Mouse (Mus musculus) C3H10T1/2 (cell line): ENCODE measurements around the gene Kcnk1. TPM values are rescaled to one million over a fixed set of nuclear protein-coding genes. Genes with fewer than 3 reads are reported as not detected.

Source experiments
- polyA plus RNA-seq, 2 experiments: library from polyadenylated mRNA; unstranded; fragments of >200 nt; fragmentation: generic; extraction: Trizol; gene quantifications; one replicate each; pipeline ENCODE4 v1.2.1; 2012; ENCODE audit warnings: missing spikeins in 2 of 2

Gene Kcnk1
- polyA plus RNA-seq, result not detected

DNA sequence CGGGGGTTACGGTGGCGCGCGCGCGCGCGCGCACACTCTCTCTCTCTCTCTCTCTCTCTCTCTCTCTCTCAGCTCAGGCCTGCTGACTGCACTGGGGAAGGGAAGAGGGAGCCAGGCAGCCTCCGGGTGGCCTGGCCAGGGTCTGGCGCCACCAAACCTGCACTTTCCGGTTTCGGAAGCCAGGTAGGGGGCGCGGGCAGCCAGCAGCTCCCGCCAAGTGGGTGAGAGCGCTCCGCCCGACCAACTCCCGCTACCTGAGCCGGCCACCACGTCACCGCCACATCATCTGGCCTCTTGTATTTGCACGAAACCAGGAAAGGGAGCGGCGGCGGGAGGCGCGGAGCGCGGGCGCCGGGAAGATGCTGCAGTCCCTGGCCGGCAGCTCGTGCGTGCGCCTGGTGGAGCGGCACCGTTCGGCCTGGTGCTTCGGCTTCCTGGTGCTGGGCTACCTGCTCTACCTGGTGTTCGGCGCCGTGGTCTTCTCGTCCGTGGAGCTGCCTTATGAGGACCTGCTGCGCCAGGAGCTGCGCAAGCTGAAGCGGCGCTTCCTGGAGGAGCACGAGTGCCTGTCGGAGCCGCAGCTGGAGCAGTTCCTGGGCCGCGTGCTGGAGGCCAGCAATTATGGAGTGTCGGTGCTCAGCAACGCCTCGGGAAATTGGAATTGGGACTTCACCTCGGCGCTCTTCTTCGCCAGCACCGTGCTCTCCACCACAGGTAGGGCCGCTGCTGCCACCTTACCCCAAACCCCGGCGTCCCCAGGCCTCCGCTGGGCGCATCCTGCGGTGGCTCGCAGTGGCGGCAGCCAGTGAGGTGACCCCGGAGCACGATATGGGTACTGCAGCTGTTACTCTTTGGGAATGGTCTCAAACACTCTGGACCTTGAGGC is at the start of gene Kcnk1:
Gene Kcnk1, plus strand, starts transcription at position 70 of the 886 bp plus-strand sequence.

Other genes with a start within 250 kb of the Kcnk1 start
- not detected for gene Pcnx2, start 96.9 kb upstream of the Kcnk1 start, polyA plus RNA-seq
- gene Map3k21, start 84.7 kb upstream of the Kcnk1 start, polyA plus RNA-seq, result not detected